Mouse (Mus musculus): ENCODE measurements around the gene Trit1.

GRCm38 (mm10) chr4:123016451-123016957 lies at the start of gene Trit1:
- TF ChIP-seq GATA1 (IDR thresholded peaks at IDR 0.05; ENCODE audit: low read length) (no peak), TAL1 (IDR thresholded peaks at IDR 0.05; ENCODE audit: low read length) (no peak)
